Mouse (Mus musculus) intestine, embryonic 16.5 days (tissue): ENCODE measurements around the gene Srxn1. TPM values are rescaled to one million over a fixed set of nuclear protein-coding genes. Genes with fewer than 3 reads are reported as not detected.

Experiments
- ATAC-seq: fragments of 200-750 bp; cut with Nextera tagmentation; 2 replicates; pipeline ENCODE4 v1.8.0; 2017; ENCODE audit warnings: moderate TSS enrichment, moderate library complexity
- H3K27ac ChIP-seq: fragments of 300-500 bp; sonication (generic); 2 replicates; pipeline ENCODE4 v1.5.1; 2014; ENCODE audit warnings: mild to moderate bottlenecking, low read length
- H3K27me3 ChIP-seq: fragments of 300-500 bp; sonication (generic); replicated peaks from 2 replicates; pipeline ENCODE4 v1.6.1; 2014; ENCODE audit warnings: low read length, control low read depth, mixed read lengths; ENCODE audit not compliant: control insufficient read depth, insufficient read depth
- H3K36me3 ChIP-seq: fragments of 300-500 bp; sonication (generic); 2 replicates; pipeline ENCODE4 v1.6.1; 2014; ENCODE audit warnings: low read length, control low read depth; ENCODE audit not compliant: control insufficient read depth, insufficient read depth
- H3K4me1 ChIP-seq: fragments of 300-500 bp; sonication (generic); 2 replicates; pipeline ENCODE4 v1.6.1; 2014; ENCODE audit warnings: low read length, control low read depth, mixed read lengths; ENCODE audit not compliant: control insufficient read depth, insufficient read depth
- H3K4me2 ChIP-seq: fragments of 300-500 bp; sonication (generic); 2 replicates; pipeline ENCODE4 v1.6.1; 2014; ENCODE audit warnings: low read depth, low read length, control low read depth
- H3K4me3 ChIP-seq: fragments of 300-500 bp; sonication (generic); 2 replicates; pipeline ENCODE4 v1.5.1; 2014; ENCODE audit warnings: mild to moderate bottlenecking, low read length
- H3K9ac ChIP-seq: fragments of 300-500 bp; sonication (generic); 2 replicates; pipeline ENCODE4 v1.6.1; 2014; ENCODE audit warnings: low read depth, low read length
- H3K9me3 ChIP-seq: fragments of 300-500 bp; sonication (generic); 2 replicates; pipeline ENCODE4 v1.6.1; 2016; ENCODE audit warnings: low read length, control low read depth; ENCODE audit not compliant: control insufficient read depth
- WGBS: fragments of 180-500 bp; shearing (Covaris S2); extraction: QIAGEN DNeasy Blood & Tissue Kit; methylation state at CpG from one replicate; pipeline ENCODE4 v1.1.7; 2014; 5-methylcytosine and 5-hydroxymethylcytosine counted together
- polyA plus RNA-seq: library from polyadenylated mRNA; unstranded; fragments of >200 nt; fragmentation: Nextera tagmentation; extraction: Ambion mirVana; gene quantifications from 2 replicates; pipeline ENCODE4 v1.2.1, GENCODE M21; 2015

Gene Srxn1
- polyA plus RNA-seq, 1 experiment from 2014 or later, result 34.9 TPM

- Histone ChIP-seq H3K27me3 (peaks cover 35% of the 10 kb centered on the region), H3K9ac (peak within 1 kb of the TSS; percentile 62), H3K4me3 (peak within 1 kb of the TSS; percentile 57), H3K4me2 (peak within 1 kb of the TSS; percentile 97), H3K27ac (no peak within 1 kb of the TSS; the same call in 1 of the 2 replicates), H3K9me3 (no peaks in the 10 kb centered on the region), H3K4me1 (peaks cover 20% of the 10 kb centered on the region), H3K36me3 (no peaks in the 10 kb centered on the region)
- WGBS, result under 1% methylated on average over 115 of the region's 118 CpGs
- peak; percentile 88 for ATAC-seq
Measured at GRCm38 (mm10) chr2:152143279-152144157, 38.2 kb downstream of the Srxn1 start, which contains the start of gene Tcf15. Tcf15 (plus strand) TSS chr2:152143561.

- no peak for ATAC-seq
- Histone ChIP-seq H3K4me1 (peaks cover 20% of the 10 kb centered on the region), H3K9me3 (no peaks in the 10 kb centered on the region), H3K4me2 (peak overlapping the region; percentile 97), H3K27me3 (peaks cover 35% of the 10 kb centered on the region), H3K4me3 (peak overlapping the region; percentile 57), H3K9ac (peak overlapping the region; percentile 62), H3K36me3 (no peaks in the 10 kb centered on the region), H3K27ac (no peak overlapping the region; the same call in 1 of the 2 replicates)
- WGBS, result 22% methylated on average over 9 of the region's 9 CpGs
Measured at GRCm38 (mm10) chr2:152144158-152144450, 38.8 kb downstream of the Srxn1 start.

- ATAC-seq, result no peak
- H3K4me3 ChIP-seq, result peak overlapping the region; percentile 57
- WGBS, result 75% methylated on average over 5 of the region's 5 CpGs
- H3K4me2 ChIP-seq, result 0 out of 2 replicates have a peak overlapping the region, but pooled peaks have one; percentile 97
- H3K36me3 ChIP-seq, result no peaks in the 10 kb centered on the region
- H3K27ac ChIP-seq, result no peak overlapping the region
- peaks cover 20% of the 10 kb centered on the region for H3K4me1 ChIP-seq
- H3K9me3 ChIP-seq, result no peaks in the 10 kb centered on the region
- peaks cover 35% of the 10 kb centered on the region for H3K27me3 ChIP-seq
- H3K9ac ChIP-seq, result peak overlapping the region; percentile 62; the same call in 1 of the 2 replicates
Measured at GRCm38 (mm10) chr2:152144501-152144900, 39.2 kb downstream of the Srxn1 start.

- H3K4me2 ChIP-seq, result peak overlapping the region; percentile 14; the same call in 1 of the 2 replicates
- no peak overlapping the region for H3K27ac ChIP-seq
- H3K4me3 ChIP-seq, result peak overlapping the region; percentile 57; the same call in 1 of the 2 replicates
- H3K27me3 ChIP-seq, result peaks cover 30% of the 10 kb centered on the region
- H3K4me1 ChIP-seq, result peaks cover 20% of the 10 kb centered on the region
- no peak for ATAC-seq
- H3K36me3 ChIP-seq, result no peaks in the 10 kb centered on the region
- no peak overlapping the region for H3K9ac ChIP-seq
- H3K9me3 ChIP-seq, result no peaks in the 10 kb centered on the region
- 74% methylated on average over 2 of the region's 2 CpGs for WGBS
Measured at GRCm38 (mm10) chr2:152145711-152146110, 40.4 kb downstream of the Srxn1 start.

- ATAC-seq, result no peak
- Histone ChIP-seq H3K36me3 (no peaks in the 10 kb centered on the region), H3K9ac (no peak overlapping the region), H3K9me3 (no peaks in the 10 kb centered on the region), H3K4me2 (no peak overlapping the region), H3K4me1 (peaks cover 16% of the 10 kb centered on the region), H3K27ac (no peak overlapping the region), H3K27me3 (peaks cover 27% of the 10 kb centered on the region), H3K4me3 (no peak overlapping the region)
- WGBS, result 71% methylated on average over 3 of the region's 3 CpGs
Measured at GRCm38 (mm10) chr2:152147079-152147478, 41.8 kb downstream of the Srxn1 start.

GRCm38 (mm10) chr2:152148675-152149074, 43.4 kb downstream of the Srxn1 start:
- peaks cover 6% of the 10 kb centered on the region for H3K4me1 ChIP-seq
- no peak overlapping the region for H3K9ac ChIP-seq
- H3K27me3 ChIP-seq, result peaks cover 17% of the 10 kb centered on the region
- 87% methylated on average over 9 of the region's 9 CpGs for WGBS
- no peak overlapping the region for H3K27ac ChIP-seq
- ATAC-seq, result no peak
- H3K36me3 ChIP-seq, result no peaks in the 10 kb centered on the region
- H3K9me3 ChIP-seq, result no peaks in the 10 kb centered on the region
- H3K4me3 ChIP-seq, result no peak overlapping the region
- H3K4me2 ChIP-seq, result no peak overlapping the region

GRCm38 (mm10) chr2:152149891-152150290, 44.6 kb downstream of the Srxn1 start:
- Histone ChIP-seq H3K4me1 (no peaks in the 10 kb centered on the region), H3K9ac (no peak overlapping the region), H3K27me3 (peaks cover 5% of the 10 kb centered on the region), H3K9me3 (no peaks in the 10 kb centered on the region), H3K27ac (no peak overlapping the region), H3K4me3 (no peak overlapping the region), H3K36me3 (no peaks in the 10 kb centered on the region), H3K4me2 (no peak overlapping the region)
- ATAC-seq, result no peak
- 30% methylated on average over 4 of the region's 4 CpGs for WGBS

GRCm38 (mm10) chr2:152150373-152150772, 45.1 kb downstream of the Srxn1 start:
- H3K4me1 ChIP-seq, result no peaks in the 10 kb centered on the region
- ATAC-seq, result no peak
- H3K27me3 ChIP-seq, result peaks cover under 1% of the 10 kb centered on the region; the same call in 1 of the 2 replicates
- H3K4me3 ChIP-seq, result no peak overlapping the region
- H3K9ac ChIP-seq, result no peak overlapping the region
- no peaks in the 10 kb centered on the region for H3K36me3 ChIP-seq
- H3K4me2 ChIP-seq, result no peak overlapping the region
- no peaks in the 10 kb centered on the region for H3K9me3 ChIP-seq
- 67% methylated on average over 6 of the region's 6 CpGs for WGBS
- no peak overlapping the region for H3K27ac ChIP-seq

- Histone ChIP-seq H3K4me2 (no peak overlapping the region), H3K9ac (no peak overlapping the region), H3K4me3 (no peak overlapping the region), H3K4me1 (no peaks in the 10 kb centered on the region), H3K27me3 (no peaks in the 10 kb centered on the region), H3K36me3 (no peaks in the 10 kb centered on the region), H3K9me3 (no peaks in the 10 kb centered on the region), H3K27ac (no peak overlapping the region)
- WGBS, result 28% methylated on average over 3 of the region's 3 CpGs
- no peak for ATAC-seq
Measured at GRCm38 (mm10) chr2:152153361-152153760, 48.0 kb downstream of the Srxn1 start.
